Mouse (Mus musculus): Measurements from ENCODE around the gene Elavl3. TPM values are rescaled to one million over a fixed set of nuclear protein-coding genes. Genes with fewer than 3 reads are reported as not detected.

The Elavl3 gene
- total RNA-seq, 1 experiment, result 2.6 TPM

- peaks cover 28% of the 10 kb centered on the region for H3K36me3 ChIP-seq (ENCODE audit: control insufficient read depth, insufficient read depth, low read length, poor library complexity, severe bottlenecking)
- H3K4me3 ChIP-seq (ENCODE audit: insufficient read depth in 1 of 2, low read depth in 1 of 2, low read length in 2 of 2, poor library complexity in 1 of 2, severe bottlenecking in 1 of 2), result no peak overlapping the region
- no peaks in the 10 kb centered on the region for H3K9me3 ChIP-seq (ENCODE audit: control insufficient read depth, insufficient read depth, low read depth, low read length)
- 0 out of 2 replicates have a peak overlapping the region, but pooled peaks have one; percentile 21 for H3K9ac ChIP-seq (ENCODE audit: insufficient read depth, low read depth, low read length, poor library complexity, severe bottlenecking)
- no peak for DNase-seq (ENCODE audit: low read depth, low spot score)
- TF ChIP-seq MAFK (IDR thresholded peaks at IDR 0.05; ENCODE audit: insufficient read depth, low read depth, low read length) (no peak), HCFC1 (IDR thresholded peaks at IDR 0.05; ENCODE audit: borderline replicate concordance, insufficient read depth, low read length) (no peak), CHD2 (IDR thresholded peaks at IDR 0.05; ENCODE audit: low read depth, low read length) (no peak), ZNF384 (IDR thresholded peaks at IDR 0.05; ENCODE audit: low read depth, low read length) (no peak)
- H3K27ac ChIP-seq (ENCODE audit: insufficient read depth, low read depth, low read length, poor library complexity, severe bottlenecking), result no peak overlapping the region
- in situ Hi-C loops (cut with MboI; ENCODE audit: low sequenced_read_pairs in 2 of 2, unreplicated experiment in 2 of 2), result no loop called here
- peaks cover 0 to 4% of the 10 kb centered on the region in 2 experiments; a peak in 1 of 4 replicates for H3K4me1 ChIP-seq (ENCODE audit: control insufficient read depth in 2 of 2, insufficient read depth in 2 of 2, low read length in 2 of 2, poor library complexity in 1 of 2)
Measured at GRCm38 (mm10) chr9:22065642-22066041, 13.8 kb upstream of the Elavl3 start.

- TF ChIP-seq MAFK (IDR thresholded peaks at IDR 0.05; ENCODE audit: insufficient read depth, low read depth, low read length) (no peak), ZC3H11A (IDR thresholded peaks at IDR 0.05; ENCODE audit: borderline replicate concordance, low read depth, low read length) (no peak), CHD2 (IDR thresholded peaks at IDR 0.05; ENCODE audit: low read depth, low read length) (no peak), ZNF384 (IDR thresholded peaks at IDR 0.05; ENCODE audit: low read depth, low read length) (no peak), HCFC1 (IDR thresholded peaks at IDR 0.05; ENCODE audit: borderline replicate concordance, insufficient read depth, low read length) (no peak)
- H3K9ac ChIP-seq (ENCODE audit: insufficient read depth, low read depth, low read length, poor library complexity, severe bottlenecking), result no peak overlapping the region
- no peak overlapping the region for H3K4me3 ChIP-seq (ENCODE audit: insufficient read depth in 1 of 2, low read depth in 1 of 2, low read length in 2 of 2, poor library complexity in 1 of 2, severe bottlenecking in 1 of 2)
- DNase-seq (ENCODE audit: low read depth, low spot score), result no peak
- H3K36me3 ChIP-seq (ENCODE audit: control insufficient read depth, insufficient read depth, low read length, poor library complexity, severe bottlenecking), result peaks cover 28% of the 10 kb centered on the region
- no peak overlapping the region for H3K27ac ChIP-seq (ENCODE audit: insufficient read depth, low read depth, low read length, poor library complexity, severe bottlenecking)
- in situ Hi-C loops (cut with MboI; ENCODE audit: low sequenced_read_pairs in 2 of 2, unreplicated experiment in 2 of 2), result no loop called here
- no peaks in the 10 kb centered on the region for H3K9me3 ChIP-seq (ENCODE audit: control insufficient read depth, insufficient read depth, low read depth, low read length)
- no peaks in the 10 kb centered on the region for H3K4me1 ChIP-seq (ENCODE audit: control insufficient read depth in 2 of 2, insufficient read depth in 2 of 2, low read length in 2 of 2, poor library complexity in 1 of 2)
Measured at GRCm38 (mm10) chr9:22064341-22064740, 12.5 kb upstream of the Elavl3 start.

- no peak overlapping the region for H3K4me3 ChIP-seq (ENCODE audit: insufficient read depth in 1 of 2, low read depth in 1 of 2, low read length in 2 of 2, poor library complexity in 1 of 2, severe bottlenecking in 1 of 2)
- H3K9me3 ChIP-seq (ENCODE audit: control insufficient read depth, insufficient read depth, low read depth, low read length), result no peaks in the 10 kb centered on the region
- in situ Hi-C loops (cut with MboI; ENCODE audit: low sequenced_read_pairs in 2 of 2, unreplicated experiment in 2 of 2), result no loop called here
- H3K36me3 ChIP-seq (ENCODE audit: control insufficient read depth, insufficient read depth, low read length, poor library complexity, severe bottlenecking), result peaks cover 18% of the 10 kb centered on the region
- no peak overlapping the region for H3K27ac ChIP-seq (ENCODE audit: insufficient read depth, low read depth, low read length, poor library complexity, severe bottlenecking)
- H3K9ac ChIP-seq (ENCODE audit: insufficient read depth, low read depth, low read length, poor library complexity, severe bottlenecking), result no peak overlapping the region
- no peak for TF ChIP-seq ZC3H11A (IDR thresholded peaks at IDR 0.05; ENCODE audit: borderline replicate concordance, low read depth, low read length)
- no peak for TF ChIP-seq HCFC1 (IDR thresholded peaks at IDR 0.05; ENCODE audit: borderline replicate concordance, insufficient read depth, low read length)
- no peak for TF ChIP-seq MAFK (IDR thresholded peaks at IDR 0.05; ENCODE audit: insufficient read depth, low read depth, low read length)
- no peak for TF ChIP-seq CHD2 (IDR thresholded peaks at IDR 0.05; ENCODE audit: low read depth, low read length)
- no peak for TF ChIP-seq ZNF384 (IDR thresholded peaks at IDR 0.05; ENCODE audit: low read depth, low read length)
- no peaks in the 10 kb centered on the region for H3K4me1 ChIP-seq (ENCODE audit: control insufficient read depth in 2 of 2, insufficient read depth in 2 of 2, low read length in 2 of 2, poor library complexity in 1 of 2)
- DNase-seq (ENCODE audit: low read depth, low spot score), result no peak
Measured at GRCm38 (mm10) chr9:22061339-22061738, 9.5 kb upstream of the Elavl3 start.

- H3K4me3 ChIP-seq (ENCODE audit: insufficient read depth in 1 of 2, low read depth in 1 of 2, low read length in 2 of 2, poor library complexity in 1 of 2, severe bottlenecking in 1 of 2), result no peak overlapping the region
- peaks cover 0 to 12% of the 10 kb centered on the region in 2 experiments; a peak in 3 of 4 replicates for H3K4me1 ChIP-seq (ENCODE audit: control insufficient read depth in 2 of 2, insufficient read depth in 2 of 2, low read length in 2 of 2, poor library complexity in 1 of 2)
- no peak for DNase-seq (ENCODE audit: low read depth, low spot score)
- H3K9ac ChIP-seq (ENCODE audit: insufficient read depth, low read depth, low read length, poor library complexity, severe bottlenecking), result no peak overlapping the region
- no peak for TF ChIP-seq MAFK (IDR thresholded peaks at IDR 0.05; ENCODE audit: insufficient read depth, low read depth, low read length)
- no peak for TF ChIP-seq ZNF384 (IDR thresholded peaks at IDR 0.05; ENCODE audit: low read depth, low read length)
- TF ChIP-seq HCFC1 (IDR thresholded peaks at IDR 0.05; ENCODE audit: borderline replicate concordance, insufficient read depth, low read length), result no peak
- TF ChIP-seq ZC3H11A (IDR thresholded peaks at IDR 0.05; ENCODE audit: borderline replicate concordance, low read depth, low read length), result no peak
- no peak for TF ChIP-seq CHD2 (IDR thresholded peaks at IDR 0.05; ENCODE audit: low read depth, low read length)
- no peaks in the 10 kb centered on the region for H3K9me3 ChIP-seq (ENCODE audit: control insufficient read depth, insufficient read depth, low read depth, low read length)
- peaks cover 4% of the 10 kb centered on the region; the same call in 1 of the 2 replicates for H3K36me3 ChIP-seq (ENCODE audit: control insufficient read depth, insufficient read depth, low read length, poor library complexity, severe bottlenecking)
- no peak overlapping the region for H3K27ac ChIP-seq (ENCODE audit: insufficient read depth, low read depth, low read length, poor library complexity, severe bottlenecking)
- in situ Hi-C loops (cut with MboI; ENCODE audit: low sequenced_read_pairs in 2 of 2, unreplicated experiment in 2 of 2), result no loop called here
Measured at GRCm38 (mm10) chr9:22058011-22058424, 6.2 kb upstream of the Elavl3 start.

Data from ES-E14 (cell line).